Mouse (Mus musculus) stomach, postnatal 0 days (tissue): ENCODE measurements around the gene Ddx10. TPM values are rescaled to one million over a fixed set of nuclear protein-coding genes. Genes with fewer than 3 reads are reported as not detected.

ENCODE experiments used
- ATAC-seq: fragments of 200-750 bp; cut with Nextera tagmentation; 2 replicates; pipeline ENCODE4 v1.8.0; 2017; ENCODE audit not compliant: low FRiP score, low TSS enrichment
- DNase-seq: peaks from one replicate; pipeline ENCODE4 v3.0.0-alpha.2; 2016; ENCODE audit warnings: low spot score
- H3K27ac ChIP-seq: fragments of 300-500 bp; sonication (generic); replicated peaks from 2 replicates; pipeline ENCODE4 v1.5.1; 2014; ENCODE audit warnings: mild to moderate bottlenecking, control low read depth
- H3K27me3 ChIP-seq: fragments of 300-500 bp; sonication (generic); 2 replicates; pipeline ENCODE4 v1.6.1; 2014; ENCODE audit warnings: low read length; ENCODE audit not compliant: control insufficient read depth, insufficient read depth
- H3K36me3 ChIP-seq: fragments of 300-500 bp; sonication (generic); 2 replicates; pipeline ENCODE4 v1.6.1; 2014; ENCODE audit warnings: low read length, mixed read lengths; ENCODE audit not compliant: control insufficient read depth, insufficient read depth
- H3K4me1 ChIP-seq: fragments of 300-500 bp; sonication (generic); replicated peaks from 2 replicates; pipeline ENCODE4 v1.6.1; 2014; ENCODE audit warnings: antibody characterized with exemption; ENCODE audit not compliant: control insufficient read depth, insufficient read depth
- H3K4me2 ChIP-seq: fragments of 300-500 bp; sonication (generic); replicated peaks from 2 replicates; pipeline ENCODE4 v1.6.1; 2014; ENCODE audit warnings: low read depth, mild to moderate bottlenecking, control low read depth, moderate library complexity
- H3K4me3 ChIP-seq: fragments of 300-500 bp; sonication (generic); 2 replicates; pipeline ENCODE4 v1.5.1; 2014; ENCODE audit warnings: low read depth, low read length, control low read depth
- H3K9ac ChIP-seq: fragments of 300-500 bp; sonication (generic); 2 replicates; pipeline ENCODE4 v1.6.1; 2014; ENCODE audit warnings: mild to moderate bottlenecking, low read length, control low read depth, mixed read lengths
- H3K9me3 ChIP-seq: fragments of 300-500 bp; sonication (generic); 2 replicates; pipeline ENCODE4 v1.6.1; 2016; ENCODE audit warnings: low read length; ENCODE audit not compliant: control insufficient read depth
- CTCF ChIP-seq: IDR thresholded peaks from 2 replicates; pipeline ENCODE4 v1.5.1; 2016; ENCODE audit warnings: antibody characterized with exemption, low read depth, mild to moderate bottlenecking, moderate library complexity
- EP300 ChIP-seq: optimal IDR thresholded peaks from 2 replicates; pipeline ENCODE3; 2016; ENCODE audit warnings: antibody characterized with exemption
- WGBS: fragments of 180-500 bp; shearing (Covaris S2); extraction: QIAGEN DNeasy Blood & Tissue Kit; methylation state at CpG from one replicate; pipeline ENCODE4 v1.1.7; 2014; 5-methylcytosine and 5-hydroxymethylcytosine counted together
- polyA plus RNA-seq: library from polyadenylated mRNA; unstranded; fragments of >200 nt; fragmentation: Nextera tagmentation; extraction: Ambion mirVana; gene quantifications from 2 replicates; pipeline ENCODE4 v1.2.1, GENCODE M21; 2015

The Ddx10 gene
- polyA plus RNA-seq, 1 experiment from 2014 or later = 13.9 TPM

- 77% methylated on average over 9 of the region's 9 CpGs for WGBS
- H3K27me3 ChIP-seq = no peaks in the 10 kb centered on the region
- no peaks in the 10 kb centered on the region for H3K36me3 ChIP-seq
- no peaks in the 10 kb centered on the region for H3K9me3 ChIP-seq
- H3K27ac ChIP-seq = no peak overlapping the region
- no peak overlapping the region for H3K4me3 ChIP-seq
- H3K4me2 ChIP-seq = no peak overlapping the region
- DNase-seq (no peak), ATAC-seq (no peak)
- TF ChIP-seq EP300 (no peak), CTCF (no peak)
- no peak overlapping the region for H3K9ac ChIP-seq
- no peaks in the 10 kb centered on the region for H3K4me1 ChIP-seq
These were observed 175.8 kb downstream of the Ddx10 start for GRCm38 (mm10) chr9:53072088-53072487.

DNA sequence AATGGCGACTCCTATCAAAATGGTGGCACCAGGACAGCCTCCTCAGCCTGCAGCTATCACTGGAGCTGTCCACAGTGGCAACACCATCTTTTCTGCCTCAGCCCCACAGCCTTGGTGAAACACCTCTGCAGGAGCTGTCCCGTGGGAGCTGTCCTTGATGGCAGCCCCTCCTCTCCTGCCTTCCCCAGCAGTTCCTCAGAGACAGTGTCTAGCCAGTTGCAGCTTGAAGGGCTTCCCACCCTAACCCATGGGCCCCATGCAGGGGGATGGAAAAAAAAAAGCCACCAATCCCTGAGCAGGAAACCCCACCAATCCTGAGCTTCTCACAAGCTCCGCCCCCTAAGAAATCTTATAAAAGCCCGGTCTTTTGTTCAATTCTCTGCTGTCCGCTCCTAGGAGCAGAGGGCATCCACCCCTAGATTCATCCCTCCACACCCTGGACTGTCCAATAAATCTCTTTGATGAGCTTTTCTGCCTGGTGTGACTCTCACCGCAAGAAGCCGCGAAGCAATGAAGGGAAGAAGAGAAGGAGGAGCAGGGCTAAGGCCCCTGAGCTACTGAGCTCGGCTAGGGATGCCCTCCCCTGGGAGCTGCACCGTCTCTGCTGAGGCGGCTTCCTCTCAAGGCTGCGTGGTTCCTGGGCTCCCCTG is 176.9 kb downstream of the Ddx10 start:
- Histone ChIP-seq H3K27me3 (no peaks in the 10 kb centered on the region), H3K4me1 (no peaks in the 10 kb centered on the region), H3K4me3 (no peak overlapping the region), H3K9me3 (no peaks in the 10 kb centered on the region), H3K36me3 (no peaks in the 10 kb centered on the region), H3K27ac (no peak overlapping the region), H3K9ac (no peak overlapping the region), H3K4me2 (no peak overlapping the region)
- TF ChIP-seq EP300 (no peak), CTCF (no peak)
- no peak for DNase-seq
- 71% methylated on average over 12 of the region's 12 CpGs for WGBS
- no peak for ATAC-seq

- ATAC-seq (no peak), DNase-seq (no peak)
- H3K9me3 ChIP-seq = no peaks in the 10 kb centered on the region
- 90% methylated on average over 5 of the region's 5 CpGs for WGBS
- H3K4me3 ChIP-seq = no peak overlapping the region
- H3K9ac ChIP-seq = no peak overlapping the region
- H3K27me3 ChIP-seq = no peaks in the 10 kb centered on the region
- H3K4me2 ChIP-seq = no peak overlapping the region
- H3K27ac ChIP-seq = no peak overlapping the region
- TF ChIP-seq EP300 (no peak), CTCF (no peak)
- H3K4me1 ChIP-seq = no peaks in the 10 kb centered on the region
- H3K36me3 ChIP-seq = no peaks in the 10 kb centered on the region
These were observed 179.7 kb downstream of the Ddx10 start for GRCm38 (mm10) chr9:53068166-53068565.

DNA sequence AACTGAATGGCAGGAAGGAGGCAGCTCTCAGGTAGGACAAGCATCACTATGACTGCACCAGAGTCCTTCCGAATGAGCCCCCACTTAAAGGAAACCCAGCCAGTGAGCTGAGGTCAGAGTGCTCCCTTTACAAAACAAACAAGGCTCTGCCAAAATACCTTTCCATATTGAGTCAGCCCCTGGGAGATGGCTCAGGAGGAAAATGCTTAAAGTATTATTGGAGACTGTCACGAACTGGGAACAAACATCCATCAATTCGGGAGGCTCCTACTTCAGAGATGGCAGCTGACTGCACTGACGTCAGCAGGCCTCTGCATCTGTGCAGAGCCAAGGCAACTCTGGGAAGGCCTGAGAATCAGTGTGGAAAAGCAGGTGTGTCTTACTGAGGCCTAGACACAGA is 181.4 kb downstream of the Ddx10 start:
- ATAC-seq (peak; percentile 69; the same call in 1 of the 2 replicates), DNase-seq (no peak)
- H3K4me1 ChIP-seq = no peaks in the 10 kb centered on the region
- H3K36me3 ChIP-seq = no peaks in the 10 kb centered on the region
- H3K9me3 ChIP-seq = no peaks in the 10 kb centered on the region
- no peak overlapping the region for H3K4me3 ChIP-seq
- H3K4me2 ChIP-seq = no peak overlapping the region
- H3K27ac ChIP-seq = no peak overlapping the region
- 20% methylated on average over 4 of the region's 4 CpGs for WGBS
- TF ChIP-seq CTCF = no peak
- no peak for TF ChIP-seq EP300
- no peak overlapping the region for H3K9ac ChIP-seq
- no peaks in the 10 kb centered on the region for H3K27me3 ChIP-seq

- Histone ChIP-seq H3K4me3 (no peak overlapping the region), H3K4me1 (no peaks in the 10 kb centered on the region), H3K9ac (no peak overlapping the region), H3K27me3 (no peaks in the 10 kb centered on the region), H3K36me3 (no peaks in the 10 kb centered on the region), H3K9me3 (no peaks in the 10 kb centered on the region), H3K4me2 (no peak overlapping the region), H3K27ac (no peak overlapping the region)
- ATAC-seq = no peak
- no peak for TF ChIP-seq CTCF
- no peak for TF ChIP-seq EP300
- no peak for DNase-seq
- WGBS = 34% methylated on average over 2 of the region's 2 CpGs
These were observed 182.8 kb downstream of the Ddx10 start for GRCm38 (mm10) chr9:53065028-53065427.

GRCm38 (mm10) chr9:53064531-53064930 is 183.3 kb downstream of the Ddx10 start:
- no peak for TF ChIP-seq CTCF
- TF ChIP-seq EP300 = no peak
- Histone ChIP-seq H3K36me3 (no peaks in the 10 kb centered on the region), H3K27ac (no peak overlapping the region), H3K9ac (no peak overlapping the region), H3K4me2 (no peak overlapping the region), H3K9me3 (no peaks in the 10 kb centered on the region), H3K27me3 (no peaks in the 10 kb centered on the region), H3K4me1 (no peaks in the 10 kb centered on the region), H3K4me3 (no peak overlapping the region)
- 65% methylated on average over 6 of the region's 6 CpGs for WGBS
- DNase-seq (no peak), ATAC-seq (no peak)
